Mouse (Mus musculus) midbrain, embryonic 11.5 days (tissue): ENCODE measurements around the gene Ugdh. TPM values are rescaled to one million over a fixed set of nuclear protein-coding genes. Genes with fewer than 3 reads are reported as not detected.
A peak's percentile ranks its signal among the peaks of the same experiment; 100 is the strongest.

Source experiments
- ATAC-seq: fragments of 200-750 bp; cut with Nextera tagmentation; 2 replicates; pipeline ENCODE4 v1.8.0; 2017; ENCODE audit warnings: moderate TSS enrichment, moderate library complexity; ENCODE audit not compliant: low FRiP score
- DNase-seq: peaks from one replicate; pipeline ENCODE4 v3.0.0; 2015; ENCODE audit warnings: low spot score; ENCODE audit errors: missing footprints
- H3K27ac ChIP-seq: fragments of 300-500 bp; sonication (generic); 2 replicates; pipeline ENCODE4 v1.5.1; 2014; ENCODE audit warnings: low read depth, low read length
- H3K27me3 ChIP-seq: fragments of 300-500 bp; sonication (generic); 2 replicates; pipeline ENCODE4 v1.6.1; 2014; ENCODE audit warnings: mild to moderate bottlenecking, low read length, moderate library complexity, mixed read lengths; ENCODE audit not compliant: control insufficient read depth, insufficient read depth
- H3K36me3 ChIP-seq: fragments of 300-500 bp; sonication (generic); 2 replicates; pipeline ENCODE4 v1.6.1; 2014; ENCODE audit warnings: mild to moderate bottlenecking, low read length, moderate library complexity, mixed read lengths; ENCODE audit not compliant: control insufficient read depth, insufficient read depth
- H3K4me1 ChIP-seq: fragments of 300-500 bp; sonication (generic); 2 replicates; pipeline ENCODE4 v1.6.1; 2014; ENCODE audit warnings: low read length; ENCODE audit not compliant: control insufficient read depth, insufficient read depth
- H3K4me2 ChIP-seq: fragments of 300-500 bp; sonication (generic); 2 replicates; pipeline ENCODE4 v1.6.1; 2014; ENCODE audit warnings: mild to moderate bottlenecking, moderate library complexity
- H3K4me3 ChIP-seq: fragments of 300-500 bp; sonication (generic); 2 replicates; pipeline ENCODE4 v1.5.1; 2014; ENCODE audit warnings: low read depth, low read length
- H3K9ac ChIP-seq: fragments of 300-500 bp; sonication (generic); 2 replicates; pipeline ENCODE4 v1.6.1; 2014; ENCODE audit warnings: low read length
- H3K9me3 ChIP-seq: fragments of 300-500 bp; sonication (generic); 2 replicates; pipeline ENCODE4 v1.6.1; 2016; ENCODE audit warnings: low read length; ENCODE audit not compliant: control insufficient read depth
- WGBS: fragments of 180-500 bp; shearing (Covaris S2); extraction: QIAGEN DNeasy Blood & Tissue Kit; methylation state at CpG from one replicate; pipeline ENCODE4 v1.1.7; 2014; 5-methylcytosine and 5-hydroxymethylcytosine counted together
- polyA plus RNA-seq: library from polyadenylated mRNA; unstranded; fragments of >200 nt; fragmentation: Nextera tagmentation; extraction: Ambion mirVana; gene quantifications from 2 replicates; pipeline ENCODE4 v1.2.1, GENCODE M21; 2014

The Ugdh gene
- polyA plus RNA-seq, 1 experiment from 2014 or later: 55.0 TPM

DNA sequence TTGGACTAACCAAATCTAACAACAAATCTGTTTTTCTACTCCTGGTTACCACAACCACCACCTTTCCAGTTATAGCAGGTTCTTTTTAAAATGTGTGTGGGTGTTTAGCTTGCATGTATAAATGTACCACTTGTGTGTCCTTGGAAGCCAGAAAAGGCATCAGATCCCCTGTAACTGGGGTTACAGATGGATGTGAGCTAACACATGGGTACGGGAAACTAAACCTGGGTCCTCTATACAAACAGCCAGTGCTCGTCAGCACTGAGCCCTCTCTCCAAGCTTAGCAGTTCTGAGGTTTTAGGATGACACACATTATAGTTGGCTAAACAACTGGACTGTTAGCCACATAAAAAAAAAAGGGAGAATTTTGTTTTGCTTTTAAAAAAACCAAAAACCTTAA lies 50.0 kb downstream of the Ugdh start:
- Histone ChIP-seq H3K27me3 (no peaks in the 10 kb centered on the region), H3K9ac (no peak overlapping the region), H3K9me3 (no peaks in the 10 kb centered on the region), H3K4me3 (no peak overlapping the region), H3K27ac (no peak overlapping the region), H3K4me1 (peaks cover 11% of the 10 kb centered on the region), H3K36me3 (peaks cover 12% of the 10 kb centered on the region), H3K4me2 (no peak overlapping the region)
- no peak for ATAC-seq
- DNase-seq: peak; percentile 72
- WGBS: 72% methylated on average over 2 of the region's 2 CpGs

DNA sequence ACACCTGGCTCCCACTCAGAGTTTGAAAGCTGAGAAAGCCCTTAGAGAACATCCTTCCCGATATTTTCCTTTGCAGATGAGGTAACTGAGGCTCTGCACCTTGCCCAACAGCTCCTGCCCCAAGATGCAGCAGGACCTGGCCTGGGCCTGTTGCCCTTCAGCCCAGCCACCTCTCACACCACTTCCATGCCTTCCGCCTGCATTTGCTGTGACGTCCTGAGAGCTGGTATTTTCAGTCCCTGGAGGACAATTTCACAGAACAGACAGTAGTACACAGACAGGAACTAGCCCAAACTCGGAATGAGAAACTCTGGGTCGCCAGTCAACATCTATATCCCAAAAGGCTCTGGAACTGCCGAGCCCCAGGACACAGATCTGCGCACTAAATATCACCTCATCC lies 61.0 kb downstream of the Ugdh start:
- Histone ChIP-seq H3K4me1 (no peaks in the 10 kb centered on the region), H3K36me3 (no peaks in the 10 kb centered on the region), H3K4me2 (no peak overlapping the region), H3K9me3 (no peaks in the 10 kb centered on the region), H3K4me3 (no peak overlapping the region), H3K9ac (no peak overlapping the region), H3K27me3 (no peaks in the 10 kb centered on the region), H3K27ac (no peak overlapping the region)
- ATAC-seq (no peak), DNase-seq (no peak)
- 89% methylated on average over 7 of the region's 7 CpGs for WGBS

DNA sequence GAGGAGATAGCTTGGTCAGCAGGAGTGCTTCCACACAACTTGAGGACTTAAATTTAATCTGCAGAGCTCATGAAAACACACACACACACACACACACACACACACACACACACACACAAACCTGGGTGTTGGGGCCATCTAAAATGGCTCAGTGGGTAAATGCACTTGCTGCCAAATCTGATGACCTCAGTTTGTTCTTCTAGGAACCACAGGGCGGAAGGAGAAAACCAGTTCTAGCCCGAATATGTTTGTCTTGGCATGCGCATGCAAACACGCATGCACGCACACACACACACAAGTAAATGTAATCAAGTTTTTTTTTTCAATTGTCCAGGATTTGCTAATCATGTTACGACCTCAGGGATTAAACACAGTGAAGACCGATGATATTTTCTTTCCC lies 64.2 kb downstream of the Ugdh start:
- Histone ChIP-seq H3K36me3 (no peaks in the 10 kb centered on the region), H3K4me2 (no peak overlapping the region), H3K4me3 (no peak overlapping the region), H3K27me3 (no peaks in the 10 kb centered on the region), H3K27ac (no peak overlapping the region), H3K9ac (no peak overlapping the region), H3K4me1 (no peaks in the 10 kb centered on the region), H3K9me3 (no peaks in the 10 kb centered on the region)
- no peak for DNase-seq
- WGBS: 98% methylated on average over 7 of the region's 7 CpGs
- ATAC-seq: no peak

DNA sequence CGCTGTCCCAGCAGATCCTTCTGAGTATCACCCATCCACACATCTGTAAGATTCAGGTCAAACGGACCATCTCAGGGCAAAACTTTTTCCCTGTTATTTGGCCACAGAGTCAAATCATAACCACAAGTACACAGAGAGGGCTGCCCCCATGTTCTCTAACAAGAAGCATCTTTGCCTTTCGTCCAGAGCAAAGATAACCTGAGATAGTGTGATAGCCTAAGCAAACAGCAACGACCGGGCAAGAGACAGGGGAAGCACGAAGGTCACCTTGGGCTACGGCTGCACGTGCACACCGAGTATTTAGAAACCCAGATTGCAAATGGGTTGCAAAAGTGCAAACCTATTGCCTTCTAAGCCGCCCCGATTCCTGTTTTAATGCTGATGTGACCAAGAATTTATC lies 67.9 kb downstream of the Ugdh start:
- no peaks in the 10 kb centered on the region for H3K4me1 ChIP-seq
- WGBS: 90% methylated on average over 11 of the region's 11 CpGs

More for the DNA sequence above, 67.9 kb downstream of the Ugdh start:
- no peaks in the 10 kb centered on the region for H3K27me3 ChIP-seq
- H3K9me3 ChIP-seq: no peaks in the 10 kb centered on the region
- DNase-seq (no peak), ATAC-seq (no peak)
- no peak overlapping the region for H3K4me3 ChIP-seq
- H3K4me2 ChIP-seq: no peak overlapping the region
- H3K9ac ChIP-seq: no peak overlapping the region
- no peaks in the 10 kb centered on the region for H3K36me3 ChIP-seq
- no peak overlapping the region for H3K27ac ChIP-seq

Other genes with a start within 250 kb of the Ugdh start
- 14.6 and 14.9 TPM in 2 replicates for gene Wdr19, start 236.3 kb downstream of the Ugdh start, polyA plus RNA-seq
- gene Rfc1, start 100.3 kb downstream of the Ugdh start, polyA plus RNA-seq: 92.3 and 98.2 TPM in 2 replicates
- gene Klb, start 87.6 kb downstream of the Ugdh start, polyA plus RNA-seq: 0.04 and 0.14 TPM in 2 replicates
- gene Rpl9, start 44.5 kb downstream of the Ugdh start, polyA plus RNA-seq: 896 and 929 TPM in 2 replicates
- 67.4 and 67.8 TPM in 2 replicates for gene Lias, start 44.5 kb downstream of the Ugdh start, polyA plus RNA-seq
- not detected in 2 replicates for gene Gm43552, start 56.9 kb upstream of the Ugdh start, polyA plus RNA-seq
- 82.9 and 85.1 TPM in 2 replicates for gene Smim14, start 101.2 kb upstream of the Ugdh start, polyA plus RNA-seq
- gene Ube2k, start 101.3 kb upstream of the Ugdh start, polyA plus RNA-seq: 143 and 148 TPM in 2 replicates